Mouse (Mus musculus): ENCODE measurements at regions not wholly inside any gene's neighbourhood (a gene's known extent, or its start where the extent isn't known, plus 50 kb on each side); places are given as distances from the start of the nearest gene placed in this dataset.

GRCm38 (mm10) chr5:39374199-39374598 is 381.1 kb downstream of the Hs3st1 start:
- H3K9me3 ChIP-seq (ENCODE audit: control insufficient read depth, low read length), result no peaks in the 10 kb centered on the region
- no peaks in the 10 kb centered on the region for H3K4me1 ChIP-seq (ENCODE audit: control insufficient read depth, insufficient read depth, low read length)
- no peak overlapping the region for H3K4me2 ChIP-seq (ENCODE audit: low read depth, low read length)
- 85% methylated on average over 3 of the region's 3 CpGs for WGBS
- H3K27ac ChIP-seq (ENCODE audit: low read depth, low read length), result no peak overlapping the region
- no peaks in the 10 kb centered on the region for H3K27me3 ChIP-seq (ENCODE audit: control insufficient read depth, insufficient read depth, low read length)
- no peak overlapping the region for H3K9ac ChIP-seq (replicated peaks; ENCODE audit: low read depth, low read length)
- H3K4me3 ChIP-seq (ENCODE audit: low read depth, low read length), result no peak overlapping the region
- no peaks in the 10 kb centered on the region for H3K36me3 ChIP-seq (ENCODE audit: control insufficient read depth, insufficient read depth, low read length)
- ATAC-seq (ENCODE audit: low read depth), result no peak

GRCm38 (mm10) chr5:39348680-39349079 is 406.6 kb downstream of the Hs3st1 start:
- no peaks in the 10 kb centered on the region for H3K27me3 ChIP-seq (ENCODE audit: control insufficient read depth, insufficient read depth, low read length)
- H3K9ac ChIP-seq (replicated peaks; ENCODE audit: low read depth, low read length), result no peak overlapping the region
- H3K4me3 ChIP-seq (ENCODE audit: low read depth, low read length), result no peak overlapping the region
- no peak overlapping the region for H3K4me2 ChIP-seq (ENCODE audit: low read depth, low read length)
- WGBS, result 90% methylated on average over 3 of the region's 3 CpGs
- H3K9me3 ChIP-seq (ENCODE audit: control insufficient read depth, low read length), result no peaks in the 10 kb centered on the region
- no peak for ATAC-seq (ENCODE audit: low read depth)
- no peak overlapping the region for H3K27ac ChIP-seq (ENCODE audit: low read depth, low read length)
- no peaks in the 10 kb centered on the region for H3K4me1 ChIP-seq (ENCODE audit: control insufficient read depth, insufficient read depth, low read length)
- H3K36me3 ChIP-seq (ENCODE audit: control insufficient read depth, insufficient read depth, low read length), result no peaks in the 10 kb centered on the region

GRCm38 (mm10) chr5:39347019-39347418 is 408.3 kb downstream of the Hs3st1 start:
- H3K27me3 ChIP-seq (ENCODE audit: control insufficient read depth, insufficient read depth, low read length), result no peaks in the 10 kb centered on the region
- no peaks in the 10 kb centered on the region for H3K36me3 ChIP-seq (ENCODE audit: control insufficient read depth, insufficient read depth, low read length)
- H3K27ac ChIP-seq (ENCODE audit: low read depth, low read length), result no peak overlapping the region
- H3K9ac ChIP-seq (replicated peaks; ENCODE audit: low read depth, low read length), result no peak overlapping the region
- 74% methylated on average over 3 of the region's 3 CpGs for WGBS
- no peak for ATAC-seq (ENCODE audit: low read depth)
- H3K9me3 ChIP-seq (ENCODE audit: control insufficient read depth, low read length), result no peaks in the 10 kb centered on the region
- H3K4me3 ChIP-seq (ENCODE audit: low read depth, low read length), result no peak overlapping the region
- no peaks in the 10 kb centered on the region for H3K4me1 ChIP-seq (ENCODE audit: control insufficient read depth, insufficient read depth, low read length)
- H3K4me2 ChIP-seq (ENCODE audit: low read depth, low read length), result no peak overlapping the region

- Histone ChIP-seq H3K27me3 (ENCODE audit: control insufficient read depth, insufficient read depth, low read length) (no peaks in the 10 kb centered on the region), H3K4me3 (ENCODE audit: low read depth, low read length) (no peak overlapping the region), H3K4me2 (ENCODE audit: low read depth, low read length) (no peak overlapping the region), H3K9ac (replicated peaks; ENCODE audit: low read depth, low read length) (no peak overlapping the region), H3K4me1 (ENCODE audit: control insufficient read depth, insufficient read depth, low read length) (no peaks in the 10 kb centered on the region), H3K9me3 (ENCODE audit: control insufficient read depth, low read length) (no peaks in the 10 kb centered on the region), H3K36me3 (ENCODE audit: control insufficient read depth, insufficient read depth, low read length) (no peaks in the 10 kb centered on the region), H3K27ac (ENCODE audit: low read depth, low read length) (no peak overlapping the region)
- ATAC-seq (ENCODE audit: low read depth), result no peak
- 81% methylated on average over 1 of the region's 1 CpGs for WGBS
These were observed 417.4 kb downstream of the Hs3st1 start for GRCm38 (mm10) chr5:39337917-39338316.

GRCm38 (mm10) chr5:39336484-39336985 is 418.7 kb downstream of the Hs3st1 start:
- Histone ChIP-seq H3K4me3 (ENCODE audit: low read depth, low read length) (no peak overlapping the region), H3K9ac (replicated peaks; ENCODE audit: low read depth, low read length) (no peak overlapping the region), H3K27me3 (ENCODE audit: control insufficient read depth, insufficient read depth, low read length) (no peaks in the 10 kb centered on the region), H3K4me1 (ENCODE audit: control insufficient read depth, insufficient read depth, low read length) (no peaks in the 10 kb centered on the region), H3K4me2 (ENCODE audit: low read depth, low read length) (no peak overlapping the region), H3K9me3 (ENCODE audit: control insufficient read depth, low read length) (no peaks in the 10 kb centered on the region), H3K27ac (ENCODE audit: low read depth, low read length) (no peak overlapping the region), H3K36me3 (ENCODE audit: control insufficient read depth, insufficient read depth, low read length) (no peaks in the 10 kb centered on the region)
- no peak for ATAC-seq (ENCODE audit: low read depth)
- 89% methylated on average over 2 of the region's 2 CpGs for WGBS

GRCm38 (mm10) chr5:39335321-39335720 is 420.0 kb downstream of the Hs3st1 start:
- no peaks in the 10 kb centered on the region for H3K4me1 ChIP-seq (ENCODE audit: control insufficient read depth, insufficient read depth, low read length)
- no peaks in the 10 kb centered on the region for H3K36me3 ChIP-seq (ENCODE audit: control insufficient read depth, insufficient read depth, low read length)
- no peak for ATAC-seq (ENCODE audit: low read depth)
- no peaks in the 10 kb centered on the region for H3K27me3 ChIP-seq (ENCODE audit: control insufficient read depth, insufficient read depth, low read length)
- no peak overlapping the region for H3K27ac ChIP-seq (ENCODE audit: low read depth, low read length)
- H3K9ac ChIP-seq (replicated peaks; ENCODE audit: low read depth, low read length), result no peak overlapping the region
- WGBS, result 81% methylated on average over 2 of the region's 2 CpGs
- H3K4me3 ChIP-seq (ENCODE audit: low read depth, low read length), result no peak overlapping the region
- H3K4me2 ChIP-seq (ENCODE audit: low read depth, low read length), result no peak overlapping the region
- no peaks in the 10 kb centered on the region for H3K9me3 ChIP-seq (ENCODE audit: control insufficient read depth, low read length)

- 84% methylated on average over 1 of the region's 1 CpGs for WGBS
- no peaks in the 10 kb centered on the region for H3K9me3 ChIP-seq (ENCODE audit: control insufficient read depth, low read length)
- H3K9ac ChIP-seq (replicated peaks; ENCODE audit: low read depth, low read length), result no peak overlapping the region
- no peak overlapping the region for H3K4me3 ChIP-seq (ENCODE audit: low read depth, low read length)
- no peak overlapping the region for H3K4me2 ChIP-seq (ENCODE audit: low read depth, low read length)
- H3K27me3 ChIP-seq (ENCODE audit: control insufficient read depth, insufficient read depth, low read length), result no peaks in the 10 kb centered on the region
- no peaks in the 10 kb centered on the region for H3K4me1 ChIP-seq (ENCODE audit: control insufficient read depth, insufficient read depth, low read length)
- no peak for ATAC-seq (ENCODE audit: low read depth)
- no peaks in the 10 kb centered on the region for H3K36me3 ChIP-seq (ENCODE audit: control insufficient read depth, insufficient read depth, low read length)
- H3K27ac ChIP-seq (ENCODE audit: low read depth, low read length), result no peak overlapping the region
These were observed 421.0 kb downstream of the Hs3st1 start for GRCm38 (mm10) chr5:39334241-39334640.

GRCm38 (mm10) chr5:39325399-39325798 is 429.9 kb downstream of the Hs3st1 start:
- Histone ChIP-seq H3K9me3 (ENCODE audit: control insufficient read depth, low read length) (no peaks in the 10 kb centered on the region), H3K4me2 (ENCODE audit: low read depth, low read length) (no peak overlapping the region), H3K27me3 (ENCODE audit: control insufficient read depth, insufficient read depth, low read length) (no peaks in the 10 kb centered on the region), H3K9ac (replicated peaks; ENCODE audit: low read depth, low read length) (no peak overlapping the region), H3K27ac (ENCODE audit: low read depth, low read length) (no peak overlapping the region), H3K36me3 (ENCODE audit: control insufficient read depth, insufficient read depth, low read length) (no peaks in the 10 kb centered on the region), H3K4me3 (ENCODE audit: low read depth, low read length) (no peak overlapping the region), H3K4me1 (ENCODE audit: control insufficient read depth, insufficient read depth, low read length) (no peaks in the 10 kb centered on the region)
- WGBS, result 84% methylated on average over 2 of the region's 2 CpGs
- ATAC-seq (ENCODE audit: low read depth), result no peak

- no peak for ATAC-seq (ENCODE audit: low read depth)
- H3K36me3 ChIP-seq (ENCODE audit: control insufficient read depth, insufficient read depth, low read length), result no peaks in the 10 kb centered on the region
- H3K4me1 ChIP-seq (ENCODE audit: control insufficient read depth, insufficient read depth, low read length), result no peaks in the 10 kb centered on the region
- H3K9me3 ChIP-seq (ENCODE audit: control insufficient read depth, low read length), result no peaks in the 10 kb centered on the region
- WGBS, result 74% methylated on average over 3 of the region's 3 CpGs
- no peak overlapping the region for H3K9ac ChIP-seq (replicated peaks; ENCODE audit: low read depth, low read length)
- no peaks in the 10 kb centered on the region for H3K27me3 ChIP-seq (ENCODE audit: control insufficient read depth, insufficient read depth, low read length)
- no peak overlapping the region for H3K27ac ChIP-seq (ENCODE audit: low read depth, low read length)
- no peak overlapping the region for H3K4me3 ChIP-seq (ENCODE audit: low read depth, low read length)
- H3K4me2 ChIP-seq (ENCODE audit: low read depth, low read length), result no peak overlapping the region
These were observed 438.8 kb downstream of the Hs3st1 start for GRCm38 (mm10) chr5:39316478-39316877.

- H3K4me3 ChIP-seq (ENCODE audit: low read depth, low read length), result no peak overlapping the region
- no peaks in the 10 kb centered on the region for H3K4me1 ChIP-seq (ENCODE audit: control insufficient read depth, insufficient read depth, low read length)
- H3K27ac ChIP-seq (ENCODE audit: low read depth, low read length), result no peak overlapping the region
- H3K4me2 ChIP-seq (ENCODE audit: low read depth, low read length), result no peak overlapping the region
- WGBS, result 96% methylated on average over 4 of the region's 4 CpGs
- H3K9ac ChIP-seq (replicated peaks; ENCODE audit: low read depth, low read length), result no peak overlapping the region
- no peak for ATAC-seq (ENCODE audit: low read depth)
- no peaks in the 10 kb centered on the region for H3K36me3 ChIP-seq (ENCODE audit: control insufficient read depth, insufficient read depth, low read length)
- H3K9me3 ChIP-seq (ENCODE audit: control insufficient read depth, low read length), result no peaks in the 10 kb centered on the region
- H3K27me3 ChIP-seq (ENCODE audit: control insufficient read depth, insufficient read depth, low read length), result no peaks in the 10 kb centered on the region
These were observed 434.6 kb upstream of the Clnk start for GRCm38 (mm10) chr5:39311211-39311610.

Data from neural tube, embryonic 14.5 days (tissue).